Mouse (Mus musculus) lung, postnatal 10 days (tissue): ENCODE results near the gene H2-Ke6.
"Not testable (repeated sequence)": the region's sequence is repeated elsewhere in the genome, so short reads cannot be mapped to it uniquely, and the experiment has no call there.

Experiments
- DNase-seq: peaks from one replicate; pipeline ENCODE4 v3.0.0; 2021

Gene H2-Ke6

GRCm38 (mm10) chr17:34029150-34029889 lies 1.5 kb upstream of the H2-Ke6 start:
- DNase-seq: no peak

- no peak for DNase-seq
Measured at GRCm38 (mm10) chr17:34028501-34029149, 765 bp upstream of the H2-Ke6 start.

- DNase-seq: peak; percentile 53
Measured at GRCm38 (mm10) chr17:34026917-34027655, 774 bp downstream of the H2-Ke6 start.

GRCm38 (mm10) chr17:34026221-34026620 lies 1.6 kb downstream of the H2-Ke6 start:
- no peak for DNase-seq

- DNase-seq: no peak
Measured at GRCm38 (mm10) chr17:34025756-34026151, 2.1 kb downstream of the H2-Ke6 start.

GRCm38 (mm10) chr17:34024861-34025755 lies 2.8 kb downstream of the H2-Ke6 start:
- DNase-seq: peak; percentile 59

- DNase-seq: peak; percentile 88
Measured at GRCm38 (mm10) chr17:34024317-34024821, 3.5 kb downstream of the H2-Ke6 start, which contains the start of gene Ring1. TSS of gene Ring1 (minus strand) at chr17:34024680.

GRCm38 (mm10) chr17:34023678-34024077 lies 4.2 kb downstream of the H2-Ke6 start:
- no peak for DNase-seq

GRCm38 (mm10) chr17:34022987-34023386 lies 4.9 kb downstream of the H2-Ke6 start:
- no peak for DNase-seq

GRCm38 (mm10) chr17:34022414-34022783 lies 5.5 kb downstream of the H2-Ke6 start:
- DNase-seq: peak; percentile 9

GRCm38 (mm10) chr17:34021539-34022413 lies 6.1 kb downstream of the H2-Ke6 start:
- DNase-seq: peak; percentile 16

- DNase-seq: no peak
Measured at GRCm38 (mm10) chr17:34013436-34013835, 14.4 kb downstream of the H2-Ke6 start.

- no peak for DNase-seq
Measured at GRCm38 (mm10) chr17:34010156-34010555, 17.7 kb downstream of the H2-Ke6 start.

GRCm38 (mm10) chr17:34006570-34006969 lies 21.3 kb downstream of the H2-Ke6 start:
- DNase-seq: no peak

- peak; percentile 34 for DNase-seq
Measured at GRCm38 (mm10) chr17:34003426-34003825, 24.4 kb downstream of the H2-Ke6 start.

- DNase-seq: not testable (repeated sequence)
Measured at GRCm38 (mm10) chr17:34000796-34001195, 27.1 kb downstream of the H2-Ke6 start.

GRCm38 (mm10) chr17:34000150-34000537 lies 27.7 kb downstream of the H2-Ke6 start, which contains the start of gene H2-K1:
TSS of gene H2-K1 (minus strand) at chr17:34000347.
- peak; percentile 95 for DNase-seq

GRCm38 (mm10) chr17:33999341-34000149 lies 28.3 kb downstream of the H2-Ke6 start:
- no peak for DNase-seq

- DNase-seq: not testable (repeated sequence)
Measured at GRCm38 (mm10) chr17:33998697-33999096, 29.2 kb downstream of the H2-Ke6 start.

GRCm38 (mm10) chr17:33997025-33997424 lies 30.8 kb downstream of the H2-Ke6 start:
- not testable (repeated sequence) for DNase-seq
